Comparison of ENCODE assay signal across 8 mouse cellular contexts in genomic region chr15:27465391-27466005, GRCm38 (mm10). TPM values are rescaled to one million over a fixed set of nuclear protein-coding genes. Genes with fewer than 3 reads are reported as not detected.
DNase-seq lines count a peak whose midpoint lies in the region; ATAC-seq and TF ChIP-seq lines count a peak whose summit lies in the region.

No protein-coding gene starts in this region.

- H3K36me3 ChIP-seq in heart, adult 2 months (ENCODE audit: control insufficient read depth, insufficient read depth, low read length) = peaks cover 4% of the 10 kb centered on the region; the same call in 1 of the 2 replicates
- no peaks in the 10 kb centered on the region for H3K36me3 ChIP-seq in embryonic facial prominence, embryonic 14.5 days (ENCODE audit: control insufficient read depth, insufficient read depth, low read length)
- no peaks in the 10 kb centered on the region for H3K36me3 ChIP-seq in intestine, embryonic 15.5 days
- no peaks in the 10 kb centered on the region for H3K36me3 ChIP-seq in neural tube, embryonic 12.5 days

- TF ChIP-seq POLR2A in heart, adult 2 months (IDR thresholded peaks at IDR 0.05; ENCODE audit: insufficient read depth, low read depth, low read length) = no peak

- WGBS in heart, adult 2 months = 31% methylated on average over 8 of the region's 8 CpGs
- 20% methylated on average over 8 of the region's 8 CpGs for WGBS in embryonic facial prominence, embryonic 14.5 days
- 33% methylated on average over 8 of the region's 8 CpGs for WGBS in intestine, embryonic 15.5 days
- 24% methylated on average over 8 of the region's 8 CpGs for WGBS in neural tube, embryonic 12.5 days

- no peaks in the 10 kb centered on the region for H3K9me3 ChIP-seq in embryonic facial prominence, embryonic 14.5 days (ENCODE audit: control insufficient read depth, low read length)
- H3K9me3 ChIP-seq in intestine, embryonic 15.5 days = no peaks in the 10 kb centered on the region
- H3K9me3 ChIP-seq in neural tube, embryonic 12.5 days = no peaks in the 10 kb centered on the region

- peaks cover 1% of the 10 kb centered on the region for H3K4me1 ChIP-seq in heart, adult 2 months (ENCODE audit: control insufficient read depth, insufficient read depth, low read length)
- H3K4me1 ChIP-seq in embryonic facial prominence, embryonic 14.5 days (ENCODE audit: control insufficient read depth, insufficient read depth, low read length) = peaks cover 4% of the 10 kb centered on the region; the same call in 1 of the 2 replicates
- H3K4me1 ChIP-seq in intestine, embryonic 15.5 days (replicated peaks) = 0 out of 2 replicates have a peak, but pooled peaks cover 2% of the 10 kb centered on the region
- H3K4me1 ChIP-seq in neural tube, embryonic 12.5 days = peaks cover 7% of the 10 kb centered on the region; the same call in 1 of the 2 replicates

- H3K27ac ChIP-seq in heart, adult 2 months = peak overlapping the region; percentile 89
- H3K27ac ChIP-seq in embryonic facial prominence, embryonic 14.5 days (replicated peaks; ENCODE audit: low read depth, low read length) = peak overlapping the region; percentile 77
- H3K27ac ChIP-seq in intestine, embryonic 15.5 days = no peak overlapping the region
- H3K27ac ChIP-seq in neural tube, embryonic 12.5 days = no peak overlapping the region; the same call in 1 of the 2 replicates

- peak overlapping the region; percentile 83 for H3K4me2 ChIP-seq in embryonic facial prominence, embryonic 14.5 days (ENCODE audit: low read depth, low read length)
- peak overlapping the region; percentile 91 for H3K4me2 ChIP-seq in intestine, embryonic 15.5 days (replicated peaks)
- H3K4me2 ChIP-seq in neural tube, embryonic 12.5 days (replicated peaks) = peak overlapping the region; percentile 78

- intact Hi-C loops in heart, adult 2 months (cut with DNase I) = loop anchor here (1.0 to 5.0 kb wide), 4 partner anchors 74 to 147 kb away; no protein-coding TSS in a partner anchor
- intact Hi-C loops in heart, postnatal 36 days (cut with DNase I) = loop anchor here (2.0 to 10.0 kb wide), 7 partner anchors 37 to 167 kb away; partner anchors contain the start of gene Otulin

- peaks cover 1% of the 10 kb centered on the region; the same call in 1 of the 2 replicates for H3K79me2 ChIP-seq in heart, adult 2 months (replicated peaks; ENCODE audit: control insufficient read depth, insufficient read depth, low read length)

- no peak overlapping the region for H3K9ac ChIP-seq in heart, adult 2 months (ENCODE audit: low read depth, low read length)
- H3K9ac ChIP-seq in embryonic facial prominence, embryonic 14.5 days (ENCODE audit: low read depth, low read length) = peak overlapping the region; percentile 81
- H3K9ac ChIP-seq in intestine, embryonic 15.5 days = peak overlapping the region; percentile 77; the same call in 1 of the 2 replicates
- no peak overlapping the region for H3K9ac ChIP-seq in neural tube, embryonic 12.5 days

- TF ChIP-seq CTCF in heart, adult 2 months (IDR thresholded peaks at IDR 0.05) = peak; percentile 24; the same call in 1 of the 2 replicates

- peak overlapping the region; percentile 81 for H3K4me3 ChIP-seq in heart, adult 2 months
- H3K4me3 ChIP-seq in embryonic facial prominence, embryonic 14.5 days (ENCODE audit: low read depth, low read length) = peak overlapping the region; percentile 80
- H3K4me3 ChIP-seq in intestine, embryonic 15.5 days (replicated peaks) = peak overlapping the region; percentile 76
- peak overlapping the region; percentile 65 for H3K4me3 ChIP-seq in neural tube, embryonic 12.5 days

- DNase-seq in heart, adult 2 months = peak in 1 of 2 experiments; percentile 22
- DNase-seq in heart, postnatal 36 days = no peak
- DNase-seq in ES-CJ7 (ENCODE audit: low read depth, low spot score) = peak; percentile 9
- peak; percentile 46 for DNase-seq in embryonic facial prominence, embryonic 14.5 days (ENCODE audit: low spot score)
- no peak for DNase-seq in T-cell, adult 2 months (ENCODE audit: low spot score)
- DNase-seq in ovary, postnatal 10 days (ENCODE audit: low spot score) = no peak

- ATAC-seq in embryonic facial prominence, embryonic 14.5 days (ENCODE audit: low read depth) = no peak
- ATAC-seq in intestine, embryonic 15.5 days = no peak
- peak; percentile 21; the same call in 1 of the 2 replicates for ATAC-seq in neural tube, embryonic 12.5 days (ENCODE audit: low FRiP score, low read depth)

- no peaks in the 10 kb centered on the region for H3K27me3 ChIP-seq in heart, adult 2 months (ENCODE audit: control insufficient read depth, insufficient read depth, low read length)
- H3K27me3 ChIP-seq in embryonic facial prominence, embryonic 14.5 days (replicated peaks; ENCODE audit: control insufficient read depth, insufficient read depth, low read length) = no peaks in the 10 kb centered on the region
- no peaks in the 10 kb centered on the region for H3K27me3 ChIP-seq in intestine, embryonic 15.5 days (replicated peaks)
- H3K27me3 ChIP-seq in neural tube, embryonic 12.5 days (replicated peaks) = no peaks in the 10 kb centered on the region

- TF ChIP-seq EP300 in heart, adult 2 months (IDR thresholded peaks at IDR 0.05; ENCODE audit: insufficient read depth, low read depth, low read length) = no peak

RNA-seq across cellular contexts. Expression of gene Ank, which starts 1.0 kb away (rescaled TPM):
- 100 to 1,000 TPM; 196 to 225 TPM for total RNA-seq in heart, adult 2 months (2021)
- polyA plus RNA-seq in heart, adult 2 months (2012; rRNA removed) = 176 and 318 TPM in 2 replicates
- total RNA-seq in heart, postnatal 36 days (2021) = 100 to 1,000 TPM; 188 to 201 TPM
- 15.5 and 18.0 TPM in 2 replicates for polyA plus RNA-seq in embryonic facial prominence, embryonic 14.5 days (2014; fragmentation: Nextera tagmentation; extraction: Ambion mirVana)
- polyA plus RNA-seq in intestine, embryonic 15.5 days (2015; fragmentation: Nextera tagmentation; extraction: Ambion mirVana) = 15.9 and 16.7 TPM in 2 replicates
- 12.3 and 13.6 TPM in 2 replicates for polyA plus RNA-seq in neural tube, embryonic 12.5 days (2016; fragmentation: Nextera tagmentation; extraction: Ambion mirVana)

Comparison
In these comparisons a context has a peak if more than half of its experiments do, and no peak if none do; other contexts are left out.
1. DNase-seq: peak in ES-CJ7 (single experiment) and embryonic facial prominence, embryonic 14.5 days (single experiment); none in heart, postnatal 36 days (0 of 2), T-cell, adult 2 months (single experiment) and ovary, postnatal 10 days (single experiment).
2. H3K27ac ChIP-seq: peak in heart, adult 2 months (single experiment) and embryonic facial prominence, embryonic 14.5 days (single experiment); none in intestine, embryonic 15.5 days (single experiment) and neural tube, embryonic 12.5 days (single experiment).
3. H3K9ac ChIP-seq: peak in embryonic facial prominence, embryonic 14.5 days (single experiment) and intestine, embryonic 15.5 days (single experiment); none in heart, adult 2 months (single experiment) and neural tube, embryonic 12.5 days (single experiment).
4. Peak in every context shown above with its lines, with median percentiles within 50 percentile points of each other: H3K4me3 ChIP-seq and H3K4me2 ChIP-seq.